Mouse (Mus musculus) kidney, embryonic 15.5 days (tissue): ENCODE measurements around the gene Fgfbp3. TPM values are rescaled to one million over a fixed set of nuclear protein-coding genes. Genes with fewer than 3 reads are reported as not detected.
"Not testable (repeated sequence)": the region's sequence is repeated elsewhere in the genome, so short reads cannot be mapped to it uniquely, and the experiment has no call there.

Source experiments
- ATAC-seq: fragments of 200-750 bp; cut with Nextera tagmentation; replicated peaks from 2 replicates; pipeline ENCODE4 v1.8.0; 2017; ENCODE audit warnings: moderate TSS enrichment; ENCODE audit not compliant: low FRiP score
- H3K27ac ChIP-seq: fragments of 300-500 bp; sonication (generic); 2 replicates; pipeline ENCODE4 v1.5.1; 2015; ENCODE audit warnings: mild to moderate bottlenecking, inconsistent platforms
- H3K27me3 ChIP-seq: fragments of 300-500 bp; sonication (generic); 2 replicates; pipeline ENCODE4 v1.6.1; 2015; ENCODE audit warnings: inconsistent platforms
- H3K36me3 ChIP-seq: fragments of 300-500 bp; sonication (generic); 2 replicates; pipeline ENCODE4 v1.6.1; 2015; ENCODE audit warnings: inconsistent platforms
- H3K4me1 ChIP-seq: fragments of 300-500 bp; sonication (generic); 2 replicates; pipeline ENCODE4 v1.6.1; 2015; ENCODE audit warnings: inconsistent platforms
- H3K4me2 ChIP-seq: fragments of 300-500 bp; sonication (generic); 2 replicates; pipeline ENCODE4 v1.6.1; 2015; ENCODE audit warnings: moderate library complexity, mild to moderate bottlenecking, inconsistent platforms
- H3K4me3 ChIP-seq: fragments of 300-500 bp; sonication (generic); replicated peaks from 2 replicates; pipeline ENCODE4 v1.5.1; 2015; ENCODE audit warnings: mild to moderate bottlenecking, inconsistent platforms
- H3K9ac ChIP-seq: fragments of 300-500 bp; sonication (generic); 2 replicates; pipeline ENCODE4 v1.6.1; 2015; ENCODE audit warnings: mild to moderate bottlenecking, inconsistent platforms
- H3K9me3 ChIP-seq: fragments of 300-500 bp; sonication (generic); replicated peaks from 2 replicates; pipeline ENCODE4 v1.6.1; 2016; ENCODE audit warnings: inconsistent platforms
- WGBS: fragments of 180-500 bp; shearing (Covaris S2); methylation state at CpG from one replicate; pipeline ENCODE4 v1.1.7; 2015; ENCODE audit warnings: mixed read lengths; 5-methylcytosine and 5-hydroxymethylcytosine counted together
- polyA plus RNA-seq: library from polyadenylated mRNA; unstranded; fragments of >200 nt; fragmentation: Nextera tagmentation; extraction: Ambion mirVana; gene quantifications from 2 replicates; pipeline ENCODE4 v1.2.1, GENCODE M21; 2015

Fgfbp3 gene
- 6.7 and 7.2 TPM in 2 replicates for polyA plus RNA-seq

DNA sequence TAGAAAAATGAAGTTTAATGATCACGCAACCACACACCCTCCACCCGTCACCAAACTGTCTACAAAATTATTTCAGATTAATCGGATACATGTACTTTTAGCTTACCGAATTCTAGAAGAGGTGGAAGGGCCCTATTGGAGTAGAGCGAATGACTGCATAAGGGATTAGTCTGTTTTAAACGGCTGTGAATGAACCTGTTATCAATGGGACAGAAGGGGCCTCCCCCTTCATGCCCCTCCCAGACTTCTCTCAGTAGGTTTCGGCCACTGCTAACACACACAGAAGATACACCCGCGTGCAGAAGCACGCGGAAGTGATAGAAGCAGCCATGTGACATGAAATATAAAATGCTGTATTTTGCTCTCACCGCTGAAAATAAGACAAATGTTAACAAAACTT is at the start of gene Fgfbp3:
TSS of gene Fgfbp3 (minus strand) at position 150 of the 400 bp plus-strand sequence.
- Histone ChIP-seq H3K4me1 (peaks cover 9% of the 10 kb centered on the region), H3K4me2 (peak within 1 kb of the TSS; percentile 80), H3K27me3 (no peaks in the 10 kb centered on the region), H3K9me3 (no peaks in the 10 kb centered on the region), H3K36me3 (no peaks in the 10 kb centered on the region), H3K4me3 (peak within 1 kb of the TSS; percentile 76), H3K9ac (peak within 1 kb of the TSS; percentile 93), H3K27ac (peak within 1 kb of the TSS; percentile 95)
- ATAC-seq: no peak
- WGBS: 10% methylated on average over 12 of the region's 12 CpGs

DNA sequence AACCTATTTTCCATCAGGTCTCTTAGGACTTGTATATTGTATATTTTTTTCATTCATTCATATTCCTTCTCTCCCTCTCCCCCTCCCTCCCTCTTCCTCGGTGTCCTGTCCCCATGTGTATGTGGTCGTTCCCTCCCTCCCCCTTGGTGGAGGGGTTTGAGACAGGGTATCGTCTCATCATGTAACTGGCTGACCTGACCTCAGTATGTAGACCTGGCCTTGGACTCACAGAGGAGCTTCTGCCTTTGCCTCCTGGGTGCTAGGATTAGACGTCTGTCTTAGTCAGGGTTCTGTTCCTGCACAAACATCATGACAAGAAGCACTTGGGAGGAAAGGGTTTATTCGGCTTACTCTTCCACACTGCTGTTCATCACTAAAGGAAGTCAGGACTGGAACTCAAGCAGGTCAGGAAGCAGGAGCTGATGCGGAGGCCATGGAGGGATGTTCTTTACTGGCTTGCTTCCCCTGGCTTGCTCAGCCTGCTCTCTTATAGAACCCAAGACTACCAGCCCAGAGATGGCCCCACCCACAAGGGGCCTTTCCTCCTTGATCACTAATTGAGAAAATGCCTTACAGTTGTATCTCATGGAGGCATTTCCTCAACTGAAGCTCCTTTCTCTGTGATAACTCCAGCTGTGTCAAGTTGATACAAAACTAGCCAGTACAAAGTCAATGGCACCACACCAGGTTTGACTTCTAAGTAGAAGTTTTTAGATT is 43.3 kb upstream of the Fgfbp3 start:
- not testable (repeated sequence) for H3K4me2 ChIP-seq, H3K4me1 ChIP-seq, H3K9me3 ChIP-seq, H3K4me3 ChIP-seq, H3K9ac ChIP-seq, H3K27ac ChIP-seq, H3K27me3 ChIP-seq, ATAC-seq
- peaks cover 67% of the 10 kb centered on the region for H3K36me3 ChIP-seq
- 83% methylated on average over 6 of the region's 6 CpGs for WGBS

DNA sequence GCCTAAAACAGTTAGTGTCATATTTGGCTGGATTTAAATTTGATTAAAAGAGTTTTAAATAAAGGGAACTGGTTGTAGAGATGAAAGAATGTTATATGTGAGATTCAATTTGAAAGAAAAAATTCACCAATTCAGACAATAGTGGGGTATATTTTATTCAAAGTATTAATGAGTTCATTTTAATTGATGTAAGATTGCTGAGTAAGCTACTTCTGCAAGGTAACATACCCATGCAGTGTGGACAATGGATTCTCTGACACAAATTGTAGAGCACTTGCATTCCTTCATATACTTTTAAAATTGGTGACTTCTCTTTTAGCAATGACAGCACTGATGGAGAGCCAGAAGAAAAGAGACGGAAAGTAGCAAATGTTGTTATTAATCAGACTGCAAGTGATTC is 41.9 kb upstream of the Fgfbp3 start:
- Histone ChIP-seq H3K4me2 (no peak overlapping the region), H3K36me3 (peaks cover 68% of the 10 kb centered on the region), H3K27me3 (no peaks in the 10 kb centered on the region), H3K27ac (no peak overlapping the region), H3K9me3 (no peaks in the 10 kb centered on the region), H3K4me1 (no peaks in the 10 kb centered on the region), H3K9ac (no peak overlapping the region), H3K4me3 (no peak overlapping the region)
- 98% methylated on average over 1 of the region's 1 CpGs for whole genome bisulfite sequencing
- ATAC-seq: no peak

DNA sequence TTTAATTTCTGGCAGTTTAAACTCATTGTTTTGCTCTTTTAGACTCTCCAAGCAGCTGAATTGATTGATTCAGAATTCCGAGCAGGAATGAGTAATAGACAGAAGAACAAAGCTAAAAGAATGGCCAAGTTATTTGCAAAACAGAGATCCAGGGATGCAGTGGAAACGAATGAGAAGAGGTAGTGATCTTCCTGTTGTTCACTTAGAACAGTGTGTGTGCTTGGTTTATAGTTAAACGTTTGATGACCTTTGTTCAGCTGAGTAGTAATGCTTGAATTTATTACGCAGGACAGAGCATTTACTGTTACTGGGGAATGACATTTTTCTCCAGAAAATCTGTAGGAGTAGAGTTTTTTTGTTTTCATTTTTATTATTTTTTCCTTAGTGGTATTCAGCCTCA is 38.9 kb upstream of the Fgfbp3 start:
- no peak for ATAC-seq
- Histone ChIP-seq H3K36me3 (peaks cover 52% of the 10 kb centered on the region), H3K27ac (no peak overlapping the region), H3K27me3 (no peaks in the 10 kb centered on the region), H3K4me2 (no peak overlapping the region), H3K9me3 (no peaks in the 10 kb centered on the region), H3K9ac (no peak overlapping the region), H3K4me3 (no peak overlapping the region), H3K4me1 (no peaks in the 10 kb centered on the region)
- WGBS: 84% methylated on average over 4 of the region's 4 CpGs

DNA sequence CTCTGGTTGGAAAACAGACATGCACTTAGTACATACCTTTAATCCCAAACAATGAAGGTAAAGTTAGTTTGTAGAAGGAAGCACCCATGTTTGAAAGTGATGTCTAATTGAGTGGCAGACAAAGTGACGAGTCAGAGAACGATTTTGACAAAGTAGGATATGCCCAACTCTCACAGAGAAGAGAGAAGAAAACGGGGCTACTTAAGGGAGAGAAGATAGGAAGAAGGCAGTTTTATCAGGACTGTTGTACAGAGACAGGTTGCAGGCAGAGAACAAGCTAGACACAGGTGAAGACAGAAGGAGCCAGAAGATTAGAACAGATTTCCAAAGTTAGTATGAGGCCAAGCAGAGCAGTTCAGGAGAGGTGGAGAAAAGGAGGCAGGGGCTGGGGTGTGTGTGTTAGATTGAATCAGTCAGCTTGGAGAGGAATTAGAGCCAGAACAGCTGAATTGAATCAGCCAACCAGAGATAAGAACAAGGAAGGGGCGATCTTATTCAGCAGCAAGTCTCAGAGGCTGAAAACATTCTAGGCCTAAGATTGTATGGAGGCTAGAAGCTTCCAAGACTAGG is 34.3 kb upstream of the Fgfbp3 start:
- Histone ChIP-seq H3K4me1 (no peaks in the 10 kb centered on the region), H3K27me3 (no peaks in the 10 kb centered on the region), H3K4me2 (no peak overlapping the region), H3K4me3 (no peak overlapping the region), H3K9me3 (no peaks in the 10 kb centered on the region), H3K9ac (no peak overlapping the region), H3K27ac (no peak overlapping the region; the same call in 1 of the 2 replicates), H3K36me3 (peaks cover 25% of the 10 kb centered on the region)
- no peak for ATAC-seq
- 84% methylated on average over 4 of the region's 4 CpGs for WGBS

DNA sequence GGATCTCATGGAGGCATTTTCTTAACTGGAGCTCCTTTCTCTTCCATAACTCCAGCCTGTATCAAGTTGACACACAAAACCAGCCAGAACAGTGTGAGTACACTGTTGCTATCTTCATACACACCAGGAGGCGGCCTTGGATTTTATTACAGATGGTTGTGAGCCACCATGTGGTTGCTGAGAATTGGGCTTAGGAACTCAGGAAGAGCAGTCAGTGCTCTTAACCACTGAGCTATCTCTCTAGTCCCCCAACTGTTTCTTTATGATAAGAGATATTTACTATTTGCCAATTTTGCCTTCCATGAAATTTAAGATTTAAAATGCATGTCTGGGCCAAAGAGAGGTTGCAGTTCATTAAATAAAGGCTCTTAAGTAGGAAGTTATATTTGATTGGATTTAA is 20.6 kb upstream of the Fgfbp3 start:
- 0 out of 2 replicates have a peak, but pooled peaks cover 4% of the 10 kb centered on the region for H3K36me3 ChIP-seq
- no peak overlapping the region for H3K4me2 ChIP-seq
- H3K4me1 ChIP-seq: no peaks in the 10 kb centered on the region
- H3K9ac ChIP-seq: no peak overlapping the region
- no peaks in the 10 kb centered on the region for H3K27me3 ChIP-seq
- no peak overlapping the region for H3K4me3 ChIP-seq
- ATAC-seq: no peak
- WGBS: 98% methylated on average over 1 of the region's 1 CpGs
- H3K9me3 ChIP-seq: no peaks in the 10 kb centered on the region
- no peak overlapping the region for H3K27ac ChIP-seq

DNA sequence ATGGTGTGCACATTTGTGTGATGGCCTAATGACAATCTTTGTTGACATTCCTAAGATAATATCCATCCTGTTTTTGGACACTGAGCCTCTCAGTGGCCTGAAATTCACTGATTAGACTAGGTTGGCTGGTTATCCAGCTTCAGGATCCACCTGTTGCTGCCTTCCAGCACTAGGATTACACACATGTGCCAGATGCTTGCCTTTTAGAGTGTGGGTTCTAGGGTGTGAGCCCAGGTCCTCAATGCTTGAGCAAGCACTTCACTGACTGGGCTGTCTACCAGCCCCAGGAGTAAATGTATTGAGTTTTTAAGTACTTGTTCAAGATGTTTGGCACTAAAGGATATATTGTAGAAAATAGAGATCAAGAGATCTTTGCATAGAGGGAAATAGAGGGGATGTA is 18.6 kb upstream of the Fgfbp3 start:
- no peak for ATAC-seq
- no peak overlapping the region for H3K4me3 ChIP-seq
- H3K4me1 ChIP-seq: no peaks in the 10 kb centered on the region
- H3K27ac ChIP-seq: no peak overlapping the region
- H3K27me3 ChIP-seq: no peaks in the 10 kb centered on the region
- H3K9me3 ChIP-seq: no peaks in the 10 kb centered on the region
- H3K4me2 ChIP-seq: no peak overlapping the region
- H3K9ac ChIP-seq: no peak overlapping the region
- H3K36me3 ChIP-seq: 0 out of 2 replicates have a peak, but pooled peaks cover 4% of the 10 kb centered on the region

DNA sequence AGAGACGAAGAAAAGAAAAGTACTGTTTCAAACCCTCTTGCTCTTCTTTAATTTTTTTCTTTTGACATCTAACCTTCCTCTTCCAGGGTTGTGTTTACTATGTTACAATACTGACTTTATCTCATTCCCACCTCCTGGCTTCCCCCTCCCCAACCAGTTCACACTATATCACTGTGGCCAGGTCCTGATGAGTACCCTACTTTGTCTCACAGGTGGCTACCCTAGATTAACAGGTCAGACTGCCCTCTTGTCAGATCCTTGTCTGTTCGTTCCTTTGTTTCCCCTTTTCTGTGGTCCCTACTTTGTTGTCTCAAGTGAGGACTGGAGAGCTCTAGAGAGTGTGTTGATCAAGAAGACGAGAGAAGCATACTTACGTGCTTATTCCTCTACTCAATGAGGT is 16.9 kb upstream of the Fgfbp3 start:
- Histone ChIP-seq H3K9ac (no peak overlapping the region), H3K9me3 (no peaks in the 10 kb centered on the region), H3K27me3 (no peaks in the 10 kb centered on the region), H3K4me2 (no peak overlapping the region), H3K27ac (no peak overlapping the region), H3K4me1 (no peaks in the 10 kb centered on the region), H3K4me3 (no peak overlapping the region), H3K36me3 (0 out of 2 replicates have a peak, but pooled peaks cover 4% of the 10 kb centered on the region)
- 90% methylated on average over 4 of the region's 4 CpGs for WGBS
- ATAC-seq: no peak

DNA sequence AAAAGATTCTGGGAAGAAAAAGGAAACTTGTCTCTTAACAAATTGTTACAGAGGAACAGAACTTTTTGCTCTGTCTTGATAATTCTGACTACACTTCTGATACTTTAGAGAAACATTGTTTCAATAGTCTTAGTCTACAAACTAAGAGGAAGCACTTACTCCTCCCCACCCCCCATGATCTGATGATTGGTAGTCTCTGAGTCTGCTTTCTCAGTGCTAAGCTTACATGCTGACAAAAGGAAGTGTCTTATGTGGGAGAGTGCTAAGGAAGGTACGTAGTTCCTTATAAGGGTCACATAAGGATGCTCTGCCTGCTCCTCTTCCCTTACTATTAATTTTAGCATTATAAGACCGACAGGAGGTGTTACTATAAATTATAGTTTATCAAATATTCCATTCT is 13.2 kb upstream of the Fgfbp3 start:
- no peaks in the 10 kb centered on the region for H3K9me3 ChIP-seq
- 86% methylated on average over 2 of the region's 2 CpGs for WGBS
- no peak overlapping the region for H3K4me2 ChIP-seq
- ATAC-seq: no peak
- no peaks in the 10 kb centered on the region for H3K27me3 ChIP-seq
- H3K9ac ChIP-seq: no peak overlapping the region
- H3K4me1 ChIP-seq: peaks cover 2% of the 10 kb centered on the region; the same call in 1 of the 2 replicates
- H3K4me3 ChIP-seq: no peak overlapping the region
- 0 out of 2 replicates have a peak, but pooled peaks cover 4% of the 10 kb centered on the region for H3K36me3 ChIP-seq
- H3K27ac ChIP-seq: no peak overlapping the region

DNA sequence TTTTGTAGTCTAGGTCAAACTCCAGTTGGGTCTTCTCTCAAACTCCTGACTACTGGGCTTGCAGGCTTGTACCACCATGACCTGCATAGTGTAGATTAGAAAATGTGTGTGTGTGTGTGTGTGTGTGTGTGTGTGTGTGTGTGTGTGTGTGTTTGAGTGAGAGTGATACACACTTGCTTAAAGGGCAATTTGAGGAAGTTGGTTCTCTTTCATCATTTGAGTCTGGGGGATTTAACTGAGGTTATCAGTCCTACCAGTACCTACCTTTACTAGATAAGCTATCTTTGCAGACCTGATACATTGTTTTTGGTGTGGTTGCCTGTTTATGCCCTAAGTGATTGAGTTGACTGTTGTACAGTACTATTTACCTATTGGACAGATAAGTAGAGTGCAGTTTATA is 12.7 kb upstream of the Fgfbp3 start:
- Histone ChIP-seq H3K36me3 (0 out of 2 replicates have a peak, but pooled peaks cover 4% of the 10 kb centered on the region), H3K4me3 (no peak overlapping the region), H3K9ac (no peak overlapping the region), H3K27me3 (no peaks in the 10 kb centered on the region), H3K27ac (no peak overlapping the region), H3K9me3 (no peaks in the 10 kb centered on the region), H3K4me1 (peaks cover 6% of the 10 kb centered on the region; the same call in 1 of the 2 replicates), H3K4me2 (no peak overlapping the region)
- ATAC-seq: no peak

DNA sequence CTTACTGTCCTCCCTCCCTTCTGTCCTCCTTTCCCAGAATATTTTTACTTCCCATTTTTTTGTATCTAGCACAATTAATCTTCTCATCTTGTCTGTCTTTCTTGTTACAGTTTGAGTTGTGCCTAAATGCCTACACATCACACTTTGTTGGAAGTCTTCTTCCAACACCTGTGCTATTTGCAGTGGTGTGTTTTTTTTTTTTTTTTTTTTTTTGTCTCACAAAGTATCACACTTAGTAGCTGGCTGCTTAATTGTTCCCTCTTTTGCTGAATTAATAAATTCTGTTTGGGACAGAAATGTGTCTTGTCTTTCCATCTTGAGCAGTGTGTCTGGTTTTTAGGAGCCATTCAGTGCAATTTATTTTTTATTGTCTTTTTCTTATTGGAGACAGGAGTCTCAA is 10.4 kb upstream of the Fgfbp3 start:
- H3K4me3 ChIP-seq: no peak overlapping the region
- H3K27ac ChIP-seq: no peak overlapping the region
- peaks cover 15% of the 10 kb centered on the region for H3K4me1 ChIP-seq
- ATAC-seq: no peak
- H3K9me3 ChIP-seq: no peaks in the 10 kb centered on the region
- H3K4me2 ChIP-seq: no peak overlapping the region
- H3K9ac ChIP-seq: no peak overlapping the region
- no peaks in the 10 kb centered on the region for H3K27me3 ChIP-seq
- H3K36me3 ChIP-seq: no peaks in the 10 kb centered on the region

DNA sequence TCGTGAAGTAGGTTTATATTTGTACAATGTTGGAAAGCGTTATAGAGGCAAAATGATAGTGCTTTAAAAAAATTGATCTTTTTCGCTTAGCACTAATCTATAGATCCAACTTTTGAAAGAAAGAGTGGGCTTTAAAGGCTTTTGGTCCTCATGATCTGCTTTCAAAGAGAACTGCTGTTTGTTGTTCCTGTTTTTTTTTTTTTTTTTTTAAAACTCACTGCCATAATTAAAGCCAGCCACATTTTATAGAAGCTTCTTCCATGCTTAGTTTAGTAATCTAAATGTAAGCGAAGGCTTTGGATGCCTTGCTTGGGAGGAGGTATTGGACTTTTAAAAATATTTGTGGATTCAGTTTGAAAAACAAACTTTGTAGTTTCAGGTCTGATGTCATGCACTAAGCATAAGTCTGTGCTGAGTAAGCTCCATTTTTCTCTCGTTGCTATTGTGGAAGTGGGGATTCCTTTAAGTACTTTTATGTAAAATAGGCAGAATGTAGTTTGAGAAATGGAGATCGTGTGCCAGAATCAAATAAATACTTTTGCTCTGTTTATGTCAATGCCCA is 8.5 kb upstream of the Fgfbp3 start:
- Histone ChIP-seq H3K4me3 (peak overlapping the region; percentile 98; the same call in 1 of the 2 replicates), H3K9me3 (no peaks in the 10 kb centered on the region), H3K27ac (no peak overlapping the region), H3K4me2 (peak overlapping the region; percentile 70), H3K36me3 (no peaks in the 10 kb centered on the region), H3K9ac (no peak overlapping the region), H3K27me3 (no peaks in the 10 kb centered on the region), H3K4me1 (peaks cover 16% of the 10 kb centered on the region)
- WGBS: 80% methylated on average over 6 of the region's 6 CpGs
- ATAC-seq: no peak
